Mouse (Mus musculus) limb, embryonic 11.5 days (tissue): ENCODE results near the gene Tnfsf13. TPM values are rescaled to one million over a fixed set of nuclear protein-coding genes. Genes with fewer than 3 reads are reported as not detected.
"Not testable (repeated sequence)": the region's sequence is repeated elsewhere in the genome, so short reads cannot be mapped to it uniquely, and the experiment has no call there.

Experiments
- ATAC-seq: fragments of 200-750 bp; cut with Nextera tagmentation; 2 replicates; pipeline ENCODE4 v1.8.0; 2017; ENCODE audit warnings: low read depth; ENCODE audit not compliant: insufficient number of reproducible peaks, low FRiP score, low TSS enrichment
- DNase-seq: peaks from one replicate; pipeline ENCODE4 v3.0.0-alpha.2; 2015; ENCODE audit warnings: low spot score
- H3K27ac ChIP-seq: fragments of 300-500 bp; sonication (generic); replicated peaks from 2 replicates; pipeline ENCODE4 v1.5.1; 2014; ENCODE audit warnings: low read depth, mild to moderate bottlenecking, low read length
- H3K27me3 ChIP-seq: fragments of 300-500 bp; sonication (generic); 2 replicates; pipeline ENCODE4 v1.6.1; 2014; ENCODE audit warnings: mild to moderate bottlenecking, low read length, mixed read lengths; ENCODE audit not compliant: control insufficient read depth, insufficient read depth
- H3K36me3 ChIP-seq: fragments of 300-500 bp; sonication (generic); 2 replicates; pipeline ENCODE4 v1.6.1; 2014; ENCODE audit warnings: mild to moderate bottlenecking, low read length, moderate library complexity, mixed read lengths; ENCODE audit not compliant: control insufficient read depth, insufficient read depth
- H3K4me1 ChIP-seq: fragments of 300-500 bp; sonication (generic); 2 replicates; pipeline ENCODE4 v1.6.1; 2014; ENCODE audit warnings: low read length, mixed read lengths; ENCODE audit not compliant: control insufficient read depth, insufficient read depth
- H3K4me2 ChIP-seq: fragments of 300-500 bp; sonication (generic); 2 replicates; pipeline ENCODE4 v1.6.1; 2014; ENCODE audit warnings: low read depth, mild to moderate bottlenecking, moderate library complexity; ENCODE audit not compliant: severe bottlenecking
- H3K4me3 ChIP-seq: fragments of 300-500 bp; sonication (generic); 2 replicates; pipeline ENCODE4 v1.5.1; 2014; ENCODE audit warnings: low read depth, low read length
- H3K9ac ChIP-seq: fragments of 300-500 bp; sonication (generic); 2 replicates; pipeline ENCODE4 v1.6.1; 2014; ENCODE audit warnings: mild to moderate bottlenecking, low read length
- H3K9me3 ChIP-seq: fragments of 300-500 bp; sonication (generic); 2 replicates; pipeline ENCODE4 v1.6.1; 2016; ENCODE audit warnings: low read length; ENCODE audit not compliant: control insufficient read depth
- WGBS: fragments of 180-500 bp; shearing (Covaris S2); extraction: QIAGEN DNeasy Blood & Tissue Kit; methylation state at CpG from one replicate; pipeline ENCODE4 v1.1.7; 2014; 5-methylcytosine and 5-hydroxymethylcytosine counted together
- polyA plus RNA-seq: library from polyadenylated mRNA; unstranded; fragments of >200 nt; fragmentation: Nextera tagmentation; extraction: Ambion mirVana; gene quantifications from 2 replicates; pipeline ENCODE4 v1.2.1, GENCODE M21; 2014

Gene Tnfsf13
- polyA plus RNA-seq, 1 experiment from 2014 or later, result not detected

DNA sequence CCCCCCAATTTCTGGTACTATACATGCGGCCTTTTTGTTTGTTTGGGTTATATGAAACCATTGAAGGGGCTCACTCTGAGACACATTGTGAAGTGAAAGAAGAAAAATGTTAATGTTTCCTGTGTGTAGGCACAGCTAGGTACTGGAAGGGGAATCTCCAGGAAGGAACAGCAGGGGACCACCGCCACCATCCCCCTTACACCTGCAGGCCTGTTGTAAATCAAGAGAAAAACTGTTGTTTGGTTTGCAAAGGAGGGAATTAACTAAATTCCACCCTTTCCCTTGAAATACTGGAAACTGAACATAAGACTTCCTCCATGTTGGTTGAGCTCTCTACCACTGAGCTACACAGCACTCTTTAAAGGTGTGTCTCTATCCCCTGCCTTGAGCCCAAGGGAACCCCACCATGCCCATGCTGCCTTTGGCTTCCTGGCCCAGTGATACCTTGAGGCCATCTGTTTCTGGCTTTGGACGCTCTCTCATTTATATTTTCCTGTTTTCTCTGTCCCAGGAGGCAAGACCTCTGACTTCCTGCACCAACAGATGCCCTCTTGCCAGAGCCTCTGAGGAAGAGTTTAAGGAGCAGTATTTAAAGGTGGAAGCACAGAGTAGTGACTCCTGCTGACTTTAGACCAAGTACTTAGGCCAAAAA, 23.2 kb upstream of the Tnfsf13 start:
- Histone ChIP-seq H3K9ac (no peak overlapping the region), H3K4me2 (no peak overlapping the region), H3K9me3 (no peaks in the 10 kb centered on the region), H3K27me3 (no peaks in the 10 kb centered on the region), H3K4me1 (peaks cover 8% of the 10 kb centered on the region; the same call in 1 of the 2 replicates), H3K36me3 (no peaks in the 10 kb centered on the region), H3K27ac (no peak overlapping the region), H3K4me3 (no peak overlapping the region)
- DNase-seq, result no peak
- ATAC-seq, result no peak
- 66% methylated on average over 3 of the region's 3 CpGs for WGBS

DNA sequence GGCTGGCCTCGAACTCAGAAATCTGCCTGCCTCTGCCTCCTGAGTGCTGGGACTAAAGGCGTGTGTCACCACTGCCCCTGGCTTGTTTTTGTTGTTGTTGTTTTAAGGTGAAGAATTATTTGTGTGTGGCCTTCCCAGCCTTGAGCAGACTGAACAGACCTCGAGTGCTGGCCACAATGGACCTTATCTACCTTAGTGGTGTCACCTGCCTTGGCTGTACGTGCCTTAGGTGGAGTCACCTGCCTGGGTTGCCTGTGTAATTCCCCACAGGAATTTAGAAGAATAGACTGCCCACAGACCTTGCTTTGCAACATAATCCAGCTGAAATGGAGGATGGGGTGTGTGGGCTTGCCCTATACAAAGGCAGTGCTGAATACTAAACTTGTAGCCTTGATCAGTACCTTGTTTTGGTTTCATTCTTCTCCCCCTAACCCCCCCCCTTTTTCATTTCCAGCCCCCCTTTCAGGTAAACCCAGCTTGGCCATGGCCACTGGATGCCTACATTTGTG, 22.3 kb upstream of the Tnfsf13 start:
- ATAC-seq (no peak), DNase-seq (no peak)
- H3K4me2 ChIP-seq, result no peak overlapping the region
- H3K27me3 ChIP-seq, result no peaks in the 10 kb centered on the region
- H3K4me1 ChIP-seq, result peaks cover 8% of the 10 kb centered on the region; the same call in 1 of the 2 replicates
- no peak overlapping the region for H3K27ac ChIP-seq
- H3K9ac ChIP-seq, result no peak overlapping the region
- 93% methylated on average over 4 of the region's 4 CpGs for WGBS
- no peak overlapping the region for H3K4me3 ChIP-seq
- no peaks in the 10 kb centered on the region for H3K36me3 ChIP-seq
- no peaks in the 10 kb centered on the region for H3K9me3 ChIP-seq

DNA sequence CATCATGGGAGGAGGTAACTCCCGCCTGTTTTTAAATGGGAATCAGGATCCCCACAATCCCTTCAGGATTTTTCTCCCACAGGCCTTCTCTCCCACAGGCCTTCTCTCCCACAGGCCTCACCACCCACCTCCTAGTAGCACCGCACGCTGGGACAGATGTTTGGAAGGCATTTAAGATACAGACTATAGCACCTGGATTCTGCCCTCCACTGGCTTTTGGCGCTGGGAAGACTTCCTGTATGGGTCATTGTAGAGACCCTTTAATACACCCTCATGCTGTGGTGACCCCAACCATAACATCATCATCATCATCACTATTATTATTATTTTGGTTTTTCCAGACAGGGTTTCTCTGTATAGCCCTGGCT, 21.9 kb upstream of the Tnfsf13 start:
- H3K36me3 ChIP-seq, result no peaks in the 10 kb centered on the region
- ATAC-seq (no peak), DNase-seq (no peak)
- 90% methylated on average over 4 of the region's 4 CpGs for WGBS
- H3K4me1 ChIP-seq, result peaks cover 8% of the 10 kb centered on the region; the same call in 1 of the 2 replicates
- no peak overlapping the region for H3K4me2 ChIP-seq
- no peaks in the 10 kb centered on the region for H3K9me3 ChIP-seq
- no peaks in the 10 kb centered on the region for H3K27me3 ChIP-seq
- no peak overlapping the region for H3K4me3 ChIP-seq
- no peak overlapping the region for H3K27ac ChIP-seq
- H3K9ac ChIP-seq, result no peak overlapping the region

DNA sequence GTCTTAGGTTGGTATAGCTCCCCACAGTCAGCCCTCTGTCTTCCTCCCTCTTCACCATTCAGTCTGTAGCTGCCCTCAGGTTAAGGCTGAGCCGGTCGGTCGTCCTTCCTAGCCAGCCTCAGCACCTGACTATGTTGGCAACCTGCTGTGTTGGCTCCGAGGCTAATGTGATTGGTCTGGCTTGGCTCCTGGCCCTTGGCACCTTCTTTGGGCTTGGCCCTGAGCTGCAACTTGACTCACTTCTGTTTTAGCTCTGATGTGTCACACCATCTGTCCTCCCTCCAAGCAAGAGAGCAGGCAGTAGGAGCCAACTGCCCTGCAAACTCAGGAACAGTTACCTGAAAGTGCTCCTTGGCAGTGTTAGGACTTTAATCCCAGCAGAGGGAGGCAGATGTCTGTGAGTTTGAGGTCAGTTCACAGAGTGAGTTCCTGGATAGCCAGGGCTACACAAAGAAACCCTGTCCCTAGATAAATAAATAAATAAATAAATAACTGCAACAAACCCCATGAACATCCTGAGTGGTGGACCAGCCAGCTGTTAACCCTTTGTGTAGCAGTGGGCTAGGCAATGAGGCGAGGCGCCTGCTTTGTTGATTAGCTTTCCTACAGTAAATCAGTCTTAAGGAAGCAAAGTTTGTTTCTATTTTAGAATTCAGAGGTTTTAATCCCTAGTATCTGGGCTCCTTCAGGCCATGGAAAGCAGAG, 21.3 kb upstream of the Tnfsf13 start:
- no peak for DNase-seq
- H3K36me3 ChIP-seq, result no peaks in the 10 kb centered on the region
- no peak overlapping the region for H3K27ac ChIP-seq
- peaks cover 8% of the 10 kb centered on the region; the same call in 1 of the 2 replicates for H3K4me1 ChIP-seq
- H3K4me3 ChIP-seq, result no peak overlapping the region
- H3K9ac ChIP-seq, result no peak overlapping the region
- H3K4me2 ChIP-seq, result no peak overlapping the region
- ATAC-seq, result no peak
- H3K9me3 ChIP-seq, result no peaks in the 10 kb centered on the region
- WGBS, result 40% methylated on average over 6 of the region's 6 CpGs
- H3K27me3 ChIP-seq, result no peaks in the 10 kb centered on the region

DNA sequence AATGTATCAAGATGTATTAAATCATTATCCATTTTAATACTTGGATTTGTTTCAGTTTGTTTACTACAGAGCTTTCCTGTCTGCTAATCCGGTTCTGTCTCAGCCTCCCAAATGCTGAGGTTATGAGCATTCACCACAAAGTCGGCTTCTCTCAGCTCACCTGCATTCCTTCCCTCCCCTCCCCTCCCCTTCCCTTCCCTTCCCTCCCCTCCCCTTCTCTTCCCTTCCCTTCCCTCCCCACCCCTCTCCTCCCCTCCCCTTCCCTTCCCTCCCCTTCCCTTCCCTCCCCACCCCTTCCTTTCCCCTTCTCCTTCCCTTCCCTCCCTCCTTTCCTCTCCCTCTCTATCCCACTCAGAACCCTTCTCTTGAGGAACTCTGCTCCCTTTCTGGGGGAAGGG, 19.0 kb upstream of the Tnfsf13 start:
- Histone ChIP-seq H3K4me2 (no peak overlapping the region), H3K36me3 (no peaks in the 10 kb centered on the region), H3K4me1 (peaks cover 8% of the 10 kb centered on the region; the same call in 1 of the 2 replicates), H3K27ac (no peak overlapping the region), H3K27me3 (no peaks in the 10 kb centered on the region), H3K9me3 (no peaks in the 10 kb centered on the region), H3K9ac (no peak overlapping the region), H3K4me3 (no peak overlapping the region)
- WGBS, result 45% methylated on average over 2 of the region's 2 CpGs
- ATAC-seq, result no peak
- DNase-seq, result no peak

DNA sequence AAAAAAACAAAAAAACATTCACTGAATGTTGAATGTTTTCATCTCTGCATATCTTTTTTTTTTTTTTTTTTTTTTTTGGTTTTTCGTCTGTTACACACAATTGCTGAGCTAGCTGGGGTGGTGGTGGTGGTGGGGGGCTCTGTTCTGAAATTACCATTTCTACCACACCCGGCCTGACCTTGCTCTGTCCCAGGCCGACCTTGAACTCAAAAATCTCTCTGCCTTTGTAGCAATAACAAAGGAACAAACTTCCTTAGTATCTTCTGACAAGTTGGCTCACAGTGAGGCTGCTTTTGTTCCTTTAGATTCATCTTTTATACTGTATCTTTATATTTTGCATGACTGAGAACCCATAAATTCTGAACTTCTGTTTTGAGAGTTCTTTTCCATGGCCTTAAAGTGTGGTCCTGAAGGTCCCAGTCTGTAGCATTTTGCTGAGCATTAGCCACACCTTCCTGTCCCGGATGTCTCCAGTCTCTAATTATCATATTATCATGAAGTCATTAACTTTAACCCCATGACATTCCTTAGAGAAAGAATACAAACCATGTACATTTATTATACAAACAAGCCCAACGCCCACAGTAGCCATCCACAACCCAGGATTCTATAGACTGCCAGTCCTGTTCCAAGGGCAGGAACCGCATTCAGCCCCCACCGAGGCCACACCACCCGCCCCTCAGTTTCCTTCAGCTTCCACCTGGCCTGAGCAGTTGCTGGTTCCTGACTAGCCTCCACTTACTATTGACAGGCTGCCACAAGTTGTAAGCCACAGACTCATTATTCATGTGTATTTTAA, 18.4 kb upstream of the Tnfsf13 start:
- H3K4me2 ChIP-seq, result no peak overlapping the region
- no peaks in the 10 kb centered on the region for H3K36me3 ChIP-seq
- WGBS, result 75% methylated on average over 8 of the region's 8 CpGs
- no peak overlapping the region for H3K9ac ChIP-seq
- no peak for DNase-seq
- H3K4me3 ChIP-seq, result no peak overlapping the region
- no peaks in the 10 kb centered on the region for H3K27me3 ChIP-seq
- H3K9me3 ChIP-seq, result no peaks in the 10 kb centered on the region
- ATAC-seq, result no peak
- H3K4me1 ChIP-seq, result peaks cover 3% of the 10 kb centered on the region; the same call in 1 of the 2 replicates
- H3K27ac ChIP-seq, result no peak overlapping the region

DNA sequence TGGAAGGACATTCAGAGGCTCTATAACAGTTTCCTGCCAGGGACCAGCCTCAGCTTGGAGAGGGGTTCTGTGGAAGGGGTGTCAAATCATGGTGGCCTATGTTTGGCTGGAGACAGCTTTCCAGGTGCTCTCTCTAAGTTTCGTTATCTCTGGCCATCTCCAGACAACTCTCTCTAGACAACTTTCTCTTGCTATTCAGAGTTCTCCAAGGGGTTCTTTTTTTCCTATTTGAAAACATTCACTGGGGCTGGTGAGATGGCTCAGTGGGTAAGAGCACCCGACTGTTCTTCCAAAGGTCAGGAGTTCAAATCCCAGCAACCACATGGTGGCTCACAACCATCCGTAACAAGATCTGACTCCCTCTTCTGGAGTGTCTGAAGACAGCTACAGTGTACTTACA, 17.8 kb upstream of the Tnfsf13 start:
- not testable (repeated sequence) for H3K4me1 ChIP-seq, H3K9ac ChIP-seq, H3K27me3 ChIP-seq, H3K9me3 ChIP-seq, DNase-seq, H3K27ac ChIP-seq, H3K4me3 ChIP-seq, H3K36me3 ChIP-seq, H3K4me2 ChIP-seq, ATAC-seq
- 67% methylated on average over 2 of the region's 3 CpGs for WGBS

DNA sequence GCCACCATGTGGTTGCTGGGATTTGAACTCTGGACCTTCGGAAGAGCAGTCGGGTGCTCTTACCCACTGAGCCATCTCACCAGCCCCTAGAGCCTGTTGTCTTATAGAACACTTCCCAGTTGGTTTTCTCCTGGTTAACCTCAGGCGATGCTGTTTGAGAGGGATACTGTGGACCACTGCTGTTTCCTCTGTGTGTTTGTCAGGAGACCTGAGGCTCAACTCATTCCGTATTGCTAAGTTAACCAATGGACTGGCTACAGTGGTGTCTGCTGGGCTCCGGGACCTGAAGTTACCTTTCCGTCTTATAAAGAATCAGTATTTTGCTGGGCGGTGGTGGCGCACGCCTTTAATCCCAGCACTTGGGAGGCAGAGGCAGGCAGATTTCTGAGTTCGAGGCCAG, 17.3 kb upstream of the Tnfsf13 start:
- H3K27me3 ChIP-seq, H3K36me3 ChIP-seq, DNase-seq, H3K27ac ChIP-seq, H3K4me1 ChIP-seq, ATAC-seq, H3K9me3 ChIP-seq, H3K9ac ChIP-seq, H3K4me2 ChIP-seq, H3K4me3 ChIP-seq: not testable (repeated sequence)
- WGBS, result 94% methylated on average over 10 of the region's 10 CpGs
